Comparison of ENCODE assay signal across 9 mouse cellular contexts in the genomic region with DNA sequence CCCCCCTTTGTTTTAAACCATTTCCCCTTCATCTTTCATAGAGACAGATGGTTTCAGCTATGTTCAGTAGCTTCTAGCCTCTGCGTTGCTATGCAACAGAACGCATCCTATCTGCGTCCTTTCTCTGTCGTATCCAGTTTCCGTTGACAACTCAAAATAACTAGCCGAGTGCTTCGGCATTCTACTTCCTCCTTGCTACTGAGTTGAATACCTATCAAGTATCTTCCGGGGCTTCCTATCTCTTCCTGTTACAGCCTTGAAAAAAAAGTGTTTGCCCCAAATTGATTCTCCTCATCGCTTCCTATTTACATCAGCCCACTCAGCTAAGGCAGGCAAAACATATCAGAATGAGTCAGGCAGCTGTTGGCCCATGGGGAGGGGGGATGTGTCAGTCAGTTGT.
DNase-seq lines count a peak whose midpoint lies in the region; ATAC-seq and TF ChIP-seq lines count a peak whose summit lies in the region.
"Had no signal": no experiment of that assay in that cellular context is flagged by ENCODE, and none has a peak within 500 bp of the region (broad histone marks: within the 10 kb centered on the region; RNA-seq: fewer than 3 reads in every experiment).

No protein-coding gene starts in this region.

- no peak for TF ChIP-seq CTCF in liver, adult 2 months (IDR thresholded peaks at IDR 0.05; ENCODE audit: low read depth, low read length)

- no peaks in the 10 kb centered on the region for H3K36me3 ChIP-seq in kidney, embryonic 16.5 days (ENCODE audit: insufficient read depth, low read length)
- H3K36me3 ChIP-seq in hindbrain, embryonic 12.5 days: no peaks in the 10 kb centered on the region
- no peaks in the 10 kb centered on the region for H3K36me3 ChIP-seq in liver, adult 2 months (ENCODE audit: control insufficient read depth, insufficient read depth, low read length)
- H3K36me3 ChIP-seq in stomach, embryonic 16.5 days (ENCODE audit: control insufficient read depth, insufficient read depth, low read length): no peaks in the 10 kb centered on the region
- H3K36me3 ChIP-seq: limb, embryonic 15.5 days had no signal

- no peaks in the 10 kb centered on the region for H3K4me1 ChIP-seq in kidney, embryonic 16.5 days (ENCODE audit: insufficient read depth, low read length)
- no peaks in the 10 kb centered on the region for H3K4me1 ChIP-seq in hindbrain, embryonic 12.5 days
- no peaks in the 10 kb centered on the region for H3K4me1 ChIP-seq in liver, adult 2 months (ENCODE audit: control insufficient read depth, insufficient read depth, low read length)
- no peaks in the 10 kb centered on the region; the same call in 1 of the 2 replicates for H3K4me1 ChIP-seq in stomach, embryonic 16.5 days (ENCODE audit: control insufficient read depth, insufficient read depth, low read length)
- H3K4me1 ChIP-seq: limb, embryonic 15.5 days had no signal

- WGBS in kidney, embryonic 16.5 days: 22% methylated on average over 9 of the region's 9 CpGs
- 40% methylated on average over 9 of the region's 9 CpGs for WGBS in hindbrain, embryonic 12.5 days
- 46% methylated on average over 9 of the region's 9 CpGs for WGBS in liver, adult 2 months
- 22% methylated on average over 9 of the region's 9 CpGs for WGBS in stomach, embryonic 16.5 days

- peak; percentile 70; the same call in 1 of the 2 replicates for ATAC-seq in kidney, embryonic 16.5 days (ENCODE audit: low FRiP score, low TSS enrichment)
- ATAC-seq in hindbrain, embryonic 12.5 days (ENCODE audit: low FRiP score): no peak
- ATAC-seq in stomach, embryonic 16.5 days (ENCODE audit: insufficient read depth, low FRiP score): no peak

- no peaks in the 10 kb centered on the region for H3K27me3 ChIP-seq in kidney, embryonic 16.5 days (ENCODE audit: insufficient read depth, low read length)
- H3K27me3 ChIP-seq in hindbrain, embryonic 12.5 days: no peaks in the 10 kb centered on the region
- no peaks in the 10 kb centered on the region for H3K27me3 ChIP-seq in liver, adult 2 months (ENCODE audit: control insufficient read depth, insufficient read depth, low read length)
- H3K27me3 ChIP-seq in stomach, embryonic 16.5 days (ENCODE audit: control insufficient read depth, insufficient read depth, low read length): no peaks in the 10 kb centered on the region
- H3K27me3 ChIP-seq: limb, embryonic 15.5 days had no signal

- no peak for DNase-seq in kidney, postnatal 25 days
- peak; percentile 29 for DNase-seq in c-Kit-positive CD71-negative TER-119-negative erythroid progenitor cells, embryonic 14.5 days (ENCODE audit: low read depth)
- DNase-seq in liver, adult 2 months (ENCODE audit: extremely low read depth, low read depth, low spot score): peak; percentile 11
- DNase-seq in cerebellum, adult 9-10 months: no peak
- no peak for DNase-seq in urinary bladder, adult 18-20 months (ENCODE audit: low spot score in 2 of 2)

- TF ChIP-seq POLR2A in liver, adult 2 months (IDR thresholded peaks at IDR 0.05; ENCODE audit: extremely low read depth, insufficient read depth, low read length): no peak

- no peak overlapping the region for H3K4me2 ChIP-seq in kidney, embryonic 16.5 days (replicated peaks; ENCODE audit: low read depth, low read length)
- H3K4me2 ChIP-seq in hindbrain, embryonic 12.5 days (replicated peaks): peak overlapping the region; percentile 17; the same call in 1 of the 2 replicates
- 0 out of 2 replicates have a peak overlapping the region, but pooled peaks have one; percentile 19 for H3K4me2 ChIP-seq in stomach, embryonic 16.5 days (ENCODE audit: low read depth, low read length)
- H3K4me2 ChIP-seq: limb, embryonic 15.5 days had no signal

- H3K27ac ChIP-seq in kidney, embryonic 16.5 days (ENCODE audit: low read length): no peak overlapping the region
- H3K27ac ChIP-seq in hindbrain, embryonic 12.5 days: no peak overlapping the region
- no peak overlapping the region for H3K27ac ChIP-seq in liver, adult 2 months (replicated peaks; ENCODE audit: insufficient read depth, low read depth, low read length)
- no peak overlapping the region for H3K27ac ChIP-seq in stomach, embryonic 16.5 days (ENCODE audit: low read length)
- H3K27ac ChIP-seq: limb, embryonic 15.5 days had no signal

- H3K9ac ChIP-seq in kidney, embryonic 16.5 days (replicated peaks; ENCODE audit: low read length): no peak overlapping the region
- H3K9ac ChIP-seq in hindbrain, embryonic 12.5 days: no peak overlapping the region
- H3K9ac ChIP-seq in liver, adult 2 months (ENCODE audit: low read depth, low read length): no peak overlapping the region
- H3K9ac ChIP-seq in stomach, embryonic 16.5 days (ENCODE audit: low read length): no peak overlapping the region
- H3K9ac ChIP-seq: limb, embryonic 15.5 days had no signal

- H3K4me3 ChIP-seq in kidney, embryonic 16.5 days (ENCODE audit: low read length): no peak overlapping the region
- H3K4me3 ChIP-seq in hindbrain, embryonic 12.5 days: no peak overlapping the region
- no peak overlapping the region for H3K4me3 ChIP-seq in liver, adult 2 months (ENCODE audit: insufficient read depth, low read depth, low read length)
- H3K4me3 ChIP-seq in stomach, embryonic 16.5 days (replicated peaks; ENCODE audit: low read length): no peak overlapping the region
- H3K4me3 ChIP-seq: limb, embryonic 15.5 days had no signal

- H3K79me2 ChIP-seq in liver, adult 2 months (ENCODE audit: control insufficient read depth, insufficient read depth, low read length): no peaks in the 10 kb centered on the region

- H3K9me3 ChIP-seq in kidney, embryonic 16.5 days (ENCODE audit: low read length): no peaks in the 10 kb centered on the region
- no peaks in the 10 kb centered on the region for H3K9me3 ChIP-seq in hindbrain, embryonic 12.5 days (replicated peaks)
- no peaks in the 10 kb centered on the region for H3K9me3 ChIP-seq in stomach, embryonic 16.5 days (replicated peaks; ENCODE audit: control insufficient read depth, low read length)
- H3K9me3 ChIP-seq: limb, embryonic 15.5 days had no signal

Comparison
In these comparisons a context has a peak if more than half of its experiments do, and no peak if none do; other contexts are left out.
1. DNase-seq: peak in c-Kit-positive CD71-negative TER-119-negative erythroid progenitor cells, embryonic 14.5 days (single experiment) and liver, adult 2 months (single experiment); none in kidney, postnatal 25 days (0 of 2), cerebellum, adult 9-10 months (single experiment) and urinary bladder, adult 18-20 months (0 of 2).